24 mouse cellular contexts compared by ENCODE assay signal in genomic region chr10:121418835-121419234, GRCm38 (mm10). TPM values are rescaled to one million over a fixed set of nuclear protein-coding genes. Genes with fewer than 3 reads are reported as not detected.
DNase-seq lines count a peak whose midpoint lies in the region; ATAC-seq lines count a peak whose summit lies in the region.
"Had no signal": no experiment of that assay in that cellular context is flagged by ENCODE, and none has a peak within 500 bp of the region (broad histone marks: within the 10 kb centered on the region; RNA-seq: fewer than 3 reads in every experiment).

No protein-coding gene starts in this region.

- no peak overlapping the region for H3K4me2 ChIP-seq in midbrain, embryonic 11.5 days
- no peak overlapping the region for H3K4me2 ChIP-seq in midbrain, embryonic 15.5 days
- H3K4me2 ChIP-seq: forebrain, embryonic 13.5 days; heart, embryonic 13.5 days; hindbrain, embryonic 12.5 days; hindbrain, embryonic 15.5 days had no signal

- 83% methylated on average over 14 of the region's 14 CpGs for WGBS in heart, embryonic 10.5 days
- WGBS in midbrain, embryonic 11.5 days: 78% methylated on average over 14 of the region's 14 CpGs
- WGBS in midbrain, embryonic 15.5 days: 75% methylated on average over 14 of the region's 14 CpGs
- WGBS in limb, embryonic 10.5 days: 89% methylated on average over 14 of the region's 14 CpGs

- H3K4me3 ChIP-seq in heart, embryonic 10.5 days: no peak overlapping the region
- no peak overlapping the region for H3K4me3 ChIP-seq in midbrain, embryonic 11.5 days (ENCODE audit: low read depth, low read length)
- H3K4me3 ChIP-seq in midbrain, embryonic 15.5 days: no peak overlapping the region
- H3K4me3 ChIP-seq in limb, embryonic 10.5 days: no peak overlapping the region
- H3K4me3 ChIP-seq: forebrain, embryonic 10.5 days; forebrain, embryonic 13.5 days; heart, embryonic 13.5 days; hindbrain, embryonic 12.5 days; hindbrain, embryonic 15.5 days had no signal

- H3K9ac ChIP-seq in midbrain, embryonic 11.5 days (ENCODE audit: low read length): no peak overlapping the region
- H3K9ac ChIP-seq in midbrain, embryonic 15.5 days: no peak overlapping the region
- H3K9ac ChIP-seq: forebrain, embryonic 13.5 days; heart, embryonic 13.5 days; hindbrain, embryonic 12.5 days; hindbrain, embryonic 15.5 days had no signal

- 0 out of 2 replicates have a peak, but pooled peaks have one; percentile 10 for ATAC-seq in midbrain, embryonic 11.5 days (ENCODE audit: low FRiP score)
- no peak for ATAC-seq in midbrain, embryonic 15.5 days (replicated peaks)
- ATAC-seq: forebrain, embryonic 13.5 days; forebrain, embryonic 16.5 days; Patski had no signal

- DNase-seq in cerebellum, postnatal 10 days: peak; percentile 41 to 65
- DNase-seq in cerebellum, postnatal 14 days: no peak
- DNase-seq in heart, embryonic 10.5 days (ENCODE audit: low spot score): no peak
- DNase-seq in heart, postnatal 36 days: no peak
- no peak for DNase-seq in midbrain, embryonic 11.5 days (ENCODE audit: low spot score, missing footprints)
- DNase-seq in limb, embryonic 10.5 days (ENCODE audit: low spot score): no peak
- no peak for DNase-seq in urinary bladder, postnatal 36 days (ENCODE audit: low spot score in 2 of 2)
- DNase-seq: adrenal gland, postnatal 10 days; adrenal gland, postnatal 36 days; cerebellum, adult 18-20 months; cerebellum, adult 9-10 months; cerebellum, postnatal 36 days; embryo, embryonic 11 days; gastrocnemius, postnatal 36 days; heart, postnatal 14 days had no signal

- intact Hi-C loops in heart, postnatal 36 days (cut with DNase I): no loop called here

- H3K27me3 ChIP-seq in heart, embryonic 10.5 days (ENCODE audit: insufficient read depth, poor library complexity, severe bottlenecking): no peaks in the 10 kb centered on the region
- H3K27me3 ChIP-seq in midbrain, embryonic 11.5 days (ENCODE audit: control insufficient read depth, insufficient read depth, low read length): no peaks in the 10 kb centered on the region
- no peaks in the 10 kb centered on the region for H3K27me3 ChIP-seq in midbrain, embryonic 15.5 days (replicated peaks)
- H3K27me3 ChIP-seq in limb, embryonic 10.5 days (ENCODE audit: low read depth, poor library complexity, severe bottlenecking): no peaks in the 10 kb centered on the region
- H3K27me3 ChIP-seq: heart, embryonic 13.5 days; hindbrain, embryonic 12.5 days; hindbrain, embryonic 15.5 days; Patski had no signal

- peaks cover 69% of the 10 kb centered on the region for H3K4me1 ChIP-seq in heart, embryonic 10.5 days
- H3K4me1 ChIP-seq in midbrain, embryonic 11.5 days (ENCODE audit: control insufficient read depth, insufficient read depth, low read length): peaks cover 7% of the 10 kb centered on the region
- H3K4me1 ChIP-seq in midbrain, embryonic 15.5 days: peaks cover 17% of the 10 kb centered on the region
- H3K4me1 ChIP-seq in limb, embryonic 10.5 days: peaks cover 51% of the 10 kb centered on the region

- H3K36me3 ChIP-seq in heart, embryonic 10.5 days: peaks cover 31% of the 10 kb centered on the region
- no peaks in the 10 kb centered on the region for H3K36me3 ChIP-seq in midbrain, embryonic 11.5 days (ENCODE audit: control insufficient read depth, insufficient read depth, low read length)
- H3K36me3 ChIP-seq in midbrain, embryonic 15.5 days (replicated peaks): no peaks in the 10 kb centered on the region
- peaks cover 35% of the 10 kb centered on the region for H3K36me3 ChIP-seq in limb, embryonic 10.5 days
- H3K36me3 ChIP-seq: G1E; hindbrain, embryonic 12.5 days; hindbrain, embryonic 15.5 days had no signal

- H3K9me3 ChIP-seq in heart, embryonic 10.5 days: no peaks in the 10 kb centered on the region
- H3K9me3 ChIP-seq in midbrain, embryonic 11.5 days (ENCODE audit: control insufficient read depth, low read length): no peaks in the 10 kb centered on the region
- no peaks in the 10 kb centered on the region for H3K9me3 ChIP-seq in midbrain, embryonic 15.5 days
- H3K9me3 ChIP-seq in limb, embryonic 10.5 days (replicated peaks): no peaks in the 10 kb centered on the region
- H3K9me3 ChIP-seq: forebrain, embryonic 10.5 days; forebrain, embryonic 13.5 days; G1E; heart, embryonic 13.5 days; hindbrain, embryonic 12.5 days; hindbrain, embryonic 15.5 days had no signal

- 0 out of 2 replicates have a peak overlapping the region, but pooled peaks have one; percentile 57 for H3K27ac ChIP-seq in heart, embryonic 10.5 days
- H3K27ac ChIP-seq in midbrain, embryonic 11.5 days (ENCODE audit: low read depth, low read length): no peak overlapping the region
- H3K27ac ChIP-seq in midbrain, embryonic 15.5 days: no peak overlapping the region
- 0 out of 2 replicates have a peak overlapping the region, but pooled peaks have one; percentile 15 for H3K27ac ChIP-seq in limb, embryonic 10.5 days
- H3K27ac ChIP-seq: forebrain, embryonic 10.5 days; forebrain, embryonic 13.5 days; hindbrain, embryonic 12.5 days; hindbrain, embryonic 15.5 days had no signal

RNA-seq across cellular contexts. Expression of gene Gns, which starts 53.9 kb away (rescaled TPM):
- 31.4 and 33.6 TPM in 2 replicates for polyA plus RNA-seq in heart, embryonic 10.5 days (2016; fragmentation: Nextera tagmentation; extraction: Ambion mirVana)
- 10 to 100 TPM; 82.1 to 83.5 TPM for total RNA-seq in heart, postnatal 36 days (2021)
- polyA plus RNA-seq in midbrain, embryonic 11.5 days (2014; fragmentation: Nextera tagmentation; extraction: Ambion mirVana): 35.9 and 37.3 TPM in 2 replicates
- 38.8 and 40.7 TPM in 2 replicates for polyA plus RNA-seq in midbrain, embryonic 15.5 days (2015; fragmentation: Nextera tagmentation; extraction: Ambion mirVana)
- 29.5 and 35.6 TPM in 2 replicates for polyA plus RNA-seq in limb, embryonic 10.5 days (2016; fragmentation: Nextera tagmentation; extraction: Ambion mirVana)

RNA-seq across cellular contexts. Expression of gene Rassf3, which starts 57.3 kb away (rescaled TPM):
- polyA plus RNA-seq in heart, embryonic 10.5 days (2016; fragmentation: Nextera tagmentation; extraction: Ambion mirVana): 19.6 and 21.1 TPM in 2 replicates
- 100 to 1,000 TPM; 125 to 140 TPM for total RNA-seq in heart, postnatal 36 days (2021)
- polyA plus RNA-seq in midbrain, embryonic 11.5 days (2014; fragmentation: Nextera tagmentation; extraction: Ambion mirVana): 5.9 and 6.0 TPM in 2 replicates
- polyA plus RNA-seq in midbrain, embryonic 15.5 days (2015; fragmentation: Nextera tagmentation; extraction: Ambion mirVana): 4.2 and 4.4 TPM in 2 replicates
- 18.0 and 21.1 TPM in 2 replicates for polyA plus RNA-seq in limb, embryonic 10.5 days (2016; fragmentation: Nextera tagmentation; extraction: Ambion mirVana)

Comparison
In these comparisons a context has a peak if more than half of its experiments do, and no peak if none do; other contexts are left out.
1. DNase-seq: peak in cerebellum, postnatal 10 days (2 of 2); none in cerebellum, postnatal 14 days (0 of 2), heart, embryonic 10.5 days (single experiment), heart, postnatal 36 days (0 of 2), midbrain, embryonic 11.5 days (single experiment), limb, embryonic 10.5 days (single experiment) and urinary bladder, postnatal 36 days (0 of 2).
2. H3K27ac ChIP-seq: peak in heart, embryonic 10.5 days (single experiment) and limb, embryonic 10.5 days (single experiment); none in midbrain, embryonic 11.5 days (single experiment) and midbrain, embryonic 15.5 days (single experiment).